In the genomic region with DNA sequence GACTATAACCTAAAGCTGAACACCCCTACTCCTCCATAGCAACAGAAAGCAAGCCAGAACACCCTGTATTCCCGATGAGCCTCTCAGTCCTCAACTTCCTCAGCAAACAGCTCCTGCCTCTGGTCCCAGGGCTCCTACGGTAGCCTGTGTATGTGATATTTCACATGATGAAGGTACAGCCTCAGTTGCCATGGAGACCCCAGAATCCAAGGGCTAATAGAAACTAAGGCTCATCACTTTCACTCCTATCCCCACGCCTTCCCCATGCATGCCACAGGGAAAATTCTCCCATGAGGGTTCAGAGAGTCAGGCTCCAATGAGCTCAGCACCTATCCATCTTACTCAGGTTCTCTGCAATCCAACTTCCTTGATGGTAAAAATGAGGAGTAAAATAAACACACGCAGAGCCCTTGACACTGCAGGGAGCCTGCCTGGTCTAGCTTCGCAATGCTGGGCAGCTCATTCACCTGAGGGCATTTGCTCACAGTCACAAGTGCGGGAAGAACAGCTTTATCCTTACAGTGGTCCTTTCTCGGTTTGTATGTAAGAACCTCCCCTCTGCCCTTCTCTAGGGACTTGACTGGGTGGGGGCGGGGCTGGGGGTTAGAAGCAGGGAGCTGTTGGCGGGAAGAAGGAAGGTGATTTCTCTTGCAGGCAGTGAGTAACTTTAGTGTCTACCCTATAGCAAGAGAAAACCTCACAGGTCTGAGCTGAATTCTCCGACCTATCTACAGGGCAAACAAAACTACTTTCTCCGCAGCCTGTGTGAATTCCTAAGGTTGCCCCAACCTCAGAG, we compare ENCODE assay signal across 11 mouse cellular contexts. TPM values are rescaled to one million over a fixed set of nuclear protein-coding genes. Genes with fewer than 3 reads are reported as not detected.
DNase-seq lines count a peak whose midpoint lies in the region; ATAC-seq and TF ChIP-seq lines count a peak whose summit lies in the region.
"Had no signal": no experiment of that assay in that cellular context is flagged by ENCODE, and none has a peak within 500 bp of the region (broad histone marks: within the 10 kb centered on the region; RNA-seq: fewer than 3 reads in every experiment).

No protein-coding gene starts in this region.

- H3K9me3 ChIP-seq in intestine, embryonic 16.5 days (ENCODE audit: control insufficient read depth, low read length): no peaks in the 10 kb centered on the region
- H3K9me3 ChIP-seq in intestine, embryonic 15.5 days: no peaks in the 10 kb centered on the region
- H3K9me3 ChIP-seq in hindbrain, embryonic 12.5 days (replicated peaks): no peaks in the 10 kb centered on the region
- no peaks in the 10 kb centered on the region for H3K9me3 ChIP-seq in midbrain, embryonic 13.5 days
- H3K9me3 ChIP-seq: liver, embryonic 13.5 days had no signal

- no peak overlapping the region for H3K4me2 ChIP-seq in intestine, embryonic 16.5 days (ENCODE audit: low read depth, low read length)
- H3K4me2 ChIP-seq in intestine, embryonic 15.5 days (replicated peaks): no peak overlapping the region
- no peak overlapping the region for H3K4me2 ChIP-seq in hindbrain, embryonic 12.5 days (replicated peaks)
- H3K4me2 ChIP-seq in midbrain, embryonic 13.5 days (replicated peaks): no peak overlapping the region
- H3K4me2 ChIP-seq: liver, embryonic 13.5 days had no signal

- no peak for TF ChIP-seq CTCF in layer of hippocampus, adult 2 months (conservative IDR thresholded peaks at IDR 0.05)

- H3K9ac ChIP-seq in intestine, embryonic 16.5 days (ENCODE audit: low read depth, low read length): no peak overlapping the region
- H3K9ac ChIP-seq in intestine, embryonic 15.5 days: no peak overlapping the region
- no peak overlapping the region for H3K9ac ChIP-seq in hindbrain, embryonic 12.5 days
- no peak overlapping the region for H3K9ac ChIP-seq in midbrain, embryonic 13.5 days (replicated peaks)
- H3K9ac ChIP-seq: liver, embryonic 13.5 days had no signal

- no peaks in the 10 kb centered on the region for H3K27me3 ChIP-seq in intestine, embryonic 16.5 days (replicated peaks; ENCODE audit: control insufficient read depth, insufficient read depth, low read length)
- no peaks in the 10 kb centered on the region for H3K27me3 ChIP-seq in intestine, embryonic 15.5 days (replicated peaks)
- no peaks in the 10 kb centered on the region for H3K27me3 ChIP-seq in hindbrain, embryonic 12.5 days
- H3K27me3 ChIP-seq in midbrain, embryonic 13.5 days: no peaks in the 10 kb centered on the region
- H3K27me3 ChIP-seq: liver, embryonic 13.5 days had no signal

- no peaks in the 10 kb centered on the region for H3K36me3 ChIP-seq in intestine, embryonic 16.5 days (ENCODE audit: control insufficient read depth, insufficient read depth, low read length)
- H3K36me3 ChIP-seq in intestine, embryonic 15.5 days: no peaks in the 10 kb centered on the region
- H3K36me3 ChIP-seq in hindbrain, embryonic 12.5 days: no peaks in the 10 kb centered on the region
- no peaks in the 10 kb centered on the region for H3K36me3 ChIP-seq in midbrain, embryonic 13.5 days
- H3K36me3 ChIP-seq: liver, embryonic 13.5 days had no signal

- ATAC-seq in intestine, embryonic 16.5 days: 0 out of 2 replicates have a peak, but pooled peaks have one; percentile 18
- no peak for ATAC-seq in intestine, embryonic 15.5 days
- ATAC-seq in hindbrain, embryonic 12.5 days (ENCODE audit: low FRiP score): peak; percentile 65; the same call in 1 of the 2 replicates
- no peak for ATAC-seq in midbrain, embryonic 13.5 days

- WGBS in intestine, embryonic 16.5 days: 40% methylated on average over 11 of the region's 11 CpGs
- 31% methylated on average over 11 of the region's 11 CpGs for WGBS in intestine, embryonic 15.5 days
- WGBS in hindbrain, embryonic 12.5 days: 29% methylated on average over 11 of the region's 11 CpGs
- WGBS in midbrain, embryonic 13.5 days: 39% methylated on average over 11 of the region's 11 CpGs

- H3K27ac ChIP-seq in intestine, embryonic 16.5 days (ENCODE audit: low read length): no peak overlapping the region
- no peak overlapping the region for H3K27ac ChIP-seq in intestine, embryonic 15.5 days
- H3K27ac ChIP-seq in hindbrain, embryonic 12.5 days: peak overlapping the region; percentile 14
- peak overlapping the region; percentile 47; the same call in 1 of the 2 replicates for H3K27ac ChIP-seq in midbrain, embryonic 13.5 days
- no peak overlapping the region for H3K27ac ChIP-seq in layer of hippocampus, adult 2 months
- H3K27ac ChIP-seq: liver, embryonic 13.5 days had no signal

- no peak overlapping the region for H3K4me3 ChIP-seq in intestine, embryonic 16.5 days (ENCODE audit: low read length)
- no peak overlapping the region for H3K4me3 ChIP-seq in intestine, embryonic 15.5 days (replicated peaks)
- no peak overlapping the region for H3K4me3 ChIP-seq in hindbrain, embryonic 12.5 days
- no peak overlapping the region for H3K4me3 ChIP-seq in midbrain, embryonic 13.5 days (replicated peaks)
- H3K4me3 ChIP-seq in layer of hippocampus, adult 2 months: no peak overlapping the region
- H3K4me3 ChIP-seq: liver, embryonic 13.5 days had no signal

- peak; percentile 67 for DNase-seq in R1 (ENCODE audit: low read depth, low spot score)
- no peak for DNase-seq in retina, postnatal 1 day
- DNase-seq in layer of hippocampus, adult 8-10 months (ENCODE audit: low spot score in 2 of 2): no peak
- no peak for DNase-seq in layer of hippocampus, adult 2 months (ENCODE audit: low spot score in 2 of 2)
- DNase-seq: cerebellum, postnatal 14 days; heart, adult 18-20 months; liver, embryonic 13.5 days had no signal

- H3K4me1 ChIP-seq in intestine, embryonic 16.5 days (ENCODE audit: control insufficient read depth, insufficient read depth, low read length): peaks cover 6% of the 10 kb centered on the region; the same call in 1 of the 2 replicates
- H3K4me1 ChIP-seq in intestine, embryonic 15.5 days (replicated peaks): peaks cover 12% of the 10 kb centered on the region; the same call in 1 of the 2 replicates
- H3K4me1 ChIP-seq in hindbrain, embryonic 12.5 days: peaks cover 24% of the 10 kb centered on the region
- H3K4me1 ChIP-seq in midbrain, embryonic 13.5 days (replicated peaks): peaks cover 27% of the 10 kb centered on the region
- H3K4me1 ChIP-seq: liver, embryonic 13.5 days had no signal

RNA-seq across cellular contexts. Expression of gene Apod, which starts 15.2 kb away (rescaled TPM):
- polyA plus RNA-seq in intestine, embryonic 16.5 days (2015; fragmentation: Nextera tagmentation; extraction: Ambion mirVana): 0.82 and 0.83 TPM in 2 replicates
- polyA plus RNA-seq in intestine, embryonic 15.5 days (2015; fragmentation: Nextera tagmentation; extraction: Ambion mirVana): 0.49 and 0.60 TPM in 2 replicates
- polyA plus RNA-seq in hindbrain, embryonic 12.5 days (2016; fragmentation: Nextera tagmentation; extraction: Ambion mirVana): 76.2 and 93.8 TPM in 2 replicates
- 57.5 and 65.5 TPM in 2 replicates for polyA plus RNA-seq in midbrain, embryonic 13.5 days (2015; fragmentation: Nextera tagmentation; extraction: Ambion mirVana)
- 100 to 1,000 TPM; 167 to 280 (median 203) TPM for total RNA-seq in layer of hippocampus, adult 8-10 months (2022)
- 100 to 1,000 TPM; 107 to 123 TPM for total RNA-seq in layer of hippocampus, adult 2 months (2021)

RNA-seq across cellular contexts. Expression of gene Ppp1r2, which starts 24.3 kb away (rescaled TPM):
- 76.2 and 84.2 TPM in 2 replicates for polyA plus RNA-seq in intestine, embryonic 16.5 days (2015; fragmentation: Nextera tagmentation; extraction: Ambion mirVana)
- 74.4 and 84.6 TPM in 2 replicates for polyA plus RNA-seq in intestine, embryonic 15.5 days (2015; fragmentation: Nextera tagmentation; extraction: Ambion mirVana)
- polyA plus RNA-seq in hindbrain, embryonic 12.5 days (2016; fragmentation: Nextera tagmentation; extraction: Ambion mirVana): 101 and 108 TPM in 2 replicates
- polyA plus RNA-seq in midbrain, embryonic 13.5 days (2015; fragmentation: Nextera tagmentation; extraction: Ambion mirVana): 95.4 and 98.6 TPM in 2 replicates
- total RNA-seq in layer of hippocampus, adult 8-10 months (2022): 10 to 100 TPM; 87.5 to 93.4 (median 90.2) TPM
- 10 to 100 TPM; 93.3 to 98.1 TPM for total RNA-seq in layer of hippocampus, adult 2 months (2021)

Comparison
In these comparisons a context has a peak if more than half of its experiments do, and no peak if none do; other contexts are left out.
1. ATAC-seq: peak in intestine, embryonic 16.5 days (single experiment) and hindbrain, embryonic 12.5 days (single experiment); none in intestine, embryonic 15.5 days (single experiment) and midbrain, embryonic 13.5 days (single experiment).
2. H3K27ac ChIP-seq: peak in hindbrain, embryonic 12.5 days (single experiment) and midbrain, embryonic 13.5 days (single experiment); none in intestine, embryonic 16.5 days (single experiment), intestine, embryonic 15.5 days (single experiment) and layer of hippocampus, adult 2 months (single experiment).
3. RNA of gene Apod, which starts 15.2 kb away (polyA plus RNA-seq): 76.2 to 93.8 TPM in hindbrain, embryonic 12.5 days and 57.5 to 65.5 TPM in midbrain, embryonic 13.5 days; 0.82 to 0.83 TPM in intestine, embryonic 16.5 days and 0.49 to 0.60 TPM in intestine, embryonic 15.5 days; every median in the first group is over 10 times any median in the second.